Mouse (Mus musculus) MEL-GATA-1-ER (cell line): ENCODE measurements around the gene Dnajb4.
"Not testable (repeated sequence)": the region's sequence is repeated elsewhere in the genome, so short reads cannot be mapped to it uniquely, and the experiment has no call there.

ENCODE experiments used
- DNase-seq: peaks from one replicate; pipeline ENCODE4 v3.0.0-alpha.2; 2012; ENCODE audit warnings: low read depth; ENCODE audit errors: extremely low read depth

Dnajb4 gene

DNA sequence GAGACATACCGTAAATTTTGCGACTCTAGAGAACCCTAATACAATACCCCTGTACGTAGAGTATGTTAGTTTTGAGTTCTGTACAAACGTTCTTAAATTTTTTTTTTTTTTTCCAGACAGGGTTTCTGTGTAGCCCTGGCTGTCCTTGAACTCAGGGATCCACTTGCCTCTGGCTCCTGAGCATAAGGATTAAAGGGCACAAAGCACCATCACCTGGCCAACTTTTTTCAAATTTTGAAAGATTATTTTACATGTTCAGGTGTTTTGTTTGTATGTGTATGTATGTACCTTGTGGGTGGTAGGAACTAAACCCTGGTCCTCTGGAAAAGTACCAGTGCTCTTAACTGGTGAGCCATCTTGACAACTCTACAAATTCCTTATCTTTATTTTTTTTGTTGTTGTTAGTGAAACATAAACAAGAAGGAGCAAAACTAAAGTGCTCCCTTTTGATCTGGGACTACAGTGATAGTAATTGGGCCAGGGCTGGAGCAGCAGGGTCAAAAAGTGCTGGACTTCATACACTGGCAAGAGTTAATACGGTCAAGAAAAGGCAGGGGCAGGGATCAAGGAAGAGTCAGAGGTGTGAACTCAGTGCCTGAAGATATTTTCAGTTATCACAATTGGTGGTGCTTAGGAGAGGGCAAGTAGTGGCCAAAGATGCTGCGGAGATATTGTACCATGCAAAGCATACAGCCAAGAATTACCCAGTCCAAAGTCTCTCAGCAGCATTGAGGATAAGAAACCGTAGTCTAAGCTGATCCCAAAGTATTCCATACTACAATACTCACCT lies 1.8 kb downstream of the Dnajb4 start:
- no peak for DNase-seq

DNA sequence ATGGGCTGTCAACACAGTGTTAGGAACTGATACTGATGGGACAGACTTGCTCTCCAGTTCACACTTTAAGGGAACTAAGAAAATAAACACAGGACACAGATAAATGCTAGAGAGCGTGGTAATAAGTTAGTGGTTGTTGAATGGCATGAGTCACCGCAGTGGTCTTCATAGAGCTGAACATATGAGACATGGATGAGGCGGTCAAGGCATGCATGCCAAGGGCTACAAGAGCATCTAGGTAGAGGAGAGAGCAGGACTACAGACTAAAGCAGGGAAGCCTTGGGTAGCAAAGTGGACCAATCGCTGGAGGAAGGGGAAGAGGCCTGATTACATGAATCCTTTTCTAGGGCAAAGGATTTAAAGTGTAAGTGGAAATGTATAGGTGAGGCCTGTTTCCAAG lies 2.9 kb downstream of the Dnajb4 start:
- DNase-seq: no peak

DNA sequence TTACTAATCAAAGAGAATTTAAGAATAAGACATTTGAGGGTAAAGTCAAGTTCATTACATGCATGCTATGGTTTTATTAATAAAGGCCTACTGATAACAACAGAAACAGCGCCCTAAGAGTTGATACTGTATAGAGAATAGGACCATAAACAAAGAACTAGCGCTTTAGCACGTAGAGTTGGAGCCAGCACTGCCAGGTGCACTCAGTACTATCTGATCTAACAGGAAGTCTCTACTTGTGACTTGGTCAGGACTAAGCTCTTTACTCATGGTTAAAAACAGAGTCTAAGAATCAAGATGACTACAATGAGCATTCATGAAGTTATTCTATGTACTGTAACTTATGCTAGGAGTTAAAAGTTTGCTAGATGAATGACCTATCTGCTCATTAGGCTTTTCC lies 5.5 kb downstream of the Dnajb4 start:
- DNase-seq: no peak

DNA sequence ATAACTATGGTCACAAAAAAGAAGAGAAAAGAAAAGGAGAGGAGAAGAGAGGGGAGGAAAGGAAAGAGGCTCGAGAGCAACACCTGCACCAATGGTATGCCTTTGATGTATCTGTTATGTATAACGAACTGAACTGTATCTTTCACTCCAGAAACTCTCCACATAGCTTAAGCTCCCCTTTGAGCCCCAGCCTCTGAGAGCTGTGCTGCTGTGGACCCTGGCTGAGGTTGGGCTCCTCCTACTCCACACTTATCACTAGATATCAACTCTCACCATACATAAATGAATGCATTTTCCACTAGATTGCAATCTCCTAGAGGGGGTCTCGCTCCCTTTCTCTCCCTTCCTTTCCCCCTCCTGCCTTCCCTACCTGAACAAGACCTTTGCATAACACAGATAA lies 6.1 kb downstream of the Dnajb4 start:
- DNase-seq: no peak

DNA sequence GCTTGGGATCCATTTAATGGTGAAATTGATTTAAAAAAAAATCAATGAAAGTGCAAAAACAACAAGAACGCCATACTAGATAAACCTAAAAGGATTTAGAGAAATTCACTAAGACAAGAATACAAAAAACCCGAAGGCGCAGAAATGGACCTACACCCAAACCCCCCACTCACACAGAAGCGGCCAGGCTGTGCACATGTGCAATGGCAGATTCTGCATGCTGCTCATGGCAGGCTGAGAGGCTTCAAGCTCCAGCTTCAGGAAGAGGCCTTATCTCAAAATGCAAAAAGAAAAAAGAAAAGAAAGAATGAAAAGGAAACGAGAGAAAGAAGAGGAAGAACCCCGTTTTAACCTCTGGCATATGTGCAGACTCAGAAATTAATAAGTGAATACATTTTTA lies 6.7 kb downstream of the Dnajb4 start:
- DNase-seq: no peak

DNA sequence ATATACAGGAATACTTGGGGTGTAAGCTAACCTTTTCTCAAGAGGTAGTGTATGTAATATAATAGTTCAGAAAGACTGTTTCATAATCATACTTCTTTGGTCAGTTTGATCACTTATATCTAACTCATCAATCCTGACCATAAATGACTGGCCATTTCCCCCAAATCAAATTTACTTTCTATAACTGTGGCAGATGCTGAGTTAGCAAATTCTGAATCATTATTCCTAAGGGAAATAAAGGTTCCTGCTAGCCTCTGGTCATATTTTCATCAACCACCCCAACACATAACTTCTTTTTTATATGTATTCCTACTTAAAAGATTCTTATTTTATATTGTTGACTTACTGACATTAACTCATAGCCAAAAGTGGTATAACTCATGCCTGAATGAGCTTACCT lies 7.2 kb downstream of the Dnajb4 start:
- DNase-seq: no peak

DNA sequence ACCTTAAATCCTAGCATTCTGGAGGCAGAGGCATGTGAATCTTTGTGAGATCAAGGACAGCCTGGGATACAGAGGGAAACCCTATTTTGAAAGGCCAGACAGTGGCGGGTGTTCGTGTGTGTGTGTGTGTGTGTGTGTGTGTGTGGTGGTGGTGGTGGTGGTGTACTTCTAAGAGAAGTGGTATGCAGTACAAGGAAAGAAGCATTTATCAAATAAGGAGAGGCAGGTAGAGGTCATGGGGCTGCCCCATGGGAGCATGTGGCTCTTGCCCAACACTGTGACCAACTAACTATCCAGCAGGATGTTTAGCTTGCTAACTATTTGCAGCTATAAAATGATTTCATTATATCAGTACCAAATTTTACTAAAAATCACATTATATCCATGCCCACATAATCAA lies 8.5 kb downstream of the Dnajb4 start:
- no peak for DNase-seq

DNA sequence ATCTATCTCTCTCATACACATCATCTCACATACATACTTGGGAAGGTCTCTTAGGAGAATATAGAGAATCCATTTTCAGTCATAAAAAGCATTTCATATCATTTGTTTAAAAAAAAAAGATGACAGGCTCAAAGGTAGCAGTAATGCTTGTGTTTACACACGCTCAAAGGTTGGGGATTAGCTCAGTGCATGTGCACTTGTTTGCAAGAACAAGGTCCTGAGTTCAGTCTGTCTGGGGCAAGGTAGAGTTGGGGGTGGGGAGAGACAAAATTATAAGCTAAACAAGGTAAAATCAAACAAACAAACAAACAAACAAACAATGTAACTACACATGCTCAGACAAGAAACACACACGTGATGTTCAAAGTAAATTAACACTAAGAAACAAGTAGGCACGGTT lies 8.9 kb downstream of the Dnajb4 start:
- DNase-seq: no peak

DNA sequence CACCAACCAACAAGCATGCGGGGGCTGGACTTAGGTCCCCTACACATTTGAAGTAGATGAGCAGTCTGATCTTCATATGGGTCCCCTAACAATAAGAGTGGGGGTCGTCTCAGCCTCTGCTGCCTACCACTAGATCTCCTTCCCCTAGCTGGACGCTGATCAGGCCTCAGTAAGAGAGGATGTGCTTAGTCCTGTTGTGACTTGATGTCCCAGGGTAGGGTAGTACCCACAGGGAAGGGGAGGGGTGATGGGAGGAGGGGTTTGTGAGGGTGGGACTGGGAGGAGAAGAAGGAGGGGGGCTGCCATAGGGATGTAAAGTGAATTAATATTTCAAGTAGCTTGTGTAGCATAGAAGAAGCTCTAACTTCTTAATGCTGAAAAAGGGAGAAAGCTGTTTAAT lies 11.0 kb downstream of the Dnajb4 start:
- DNase-seq: no peak

DNA sequence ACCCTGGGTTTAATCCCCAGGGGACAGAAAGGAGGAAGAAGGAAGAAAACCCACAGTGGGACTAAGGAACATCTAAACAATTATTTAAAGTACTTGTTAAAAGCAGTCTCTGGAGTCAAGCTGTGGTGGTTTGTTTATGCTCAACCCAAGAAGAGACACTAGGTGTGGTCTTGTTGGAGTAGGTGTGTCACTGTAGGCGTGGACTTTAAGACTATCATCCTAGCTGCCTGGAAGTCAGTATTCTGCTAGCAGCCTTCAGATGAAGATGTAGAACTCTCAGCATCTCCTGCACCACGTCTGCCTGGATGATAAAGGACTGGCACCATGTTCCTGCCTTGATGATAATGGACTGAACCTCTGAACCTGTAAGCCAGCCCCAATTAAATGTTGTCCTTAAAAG lies 12.9 kb downstream of the Dnajb4 start:
- DNase-seq: not testable (repeated sequence)

DNA sequence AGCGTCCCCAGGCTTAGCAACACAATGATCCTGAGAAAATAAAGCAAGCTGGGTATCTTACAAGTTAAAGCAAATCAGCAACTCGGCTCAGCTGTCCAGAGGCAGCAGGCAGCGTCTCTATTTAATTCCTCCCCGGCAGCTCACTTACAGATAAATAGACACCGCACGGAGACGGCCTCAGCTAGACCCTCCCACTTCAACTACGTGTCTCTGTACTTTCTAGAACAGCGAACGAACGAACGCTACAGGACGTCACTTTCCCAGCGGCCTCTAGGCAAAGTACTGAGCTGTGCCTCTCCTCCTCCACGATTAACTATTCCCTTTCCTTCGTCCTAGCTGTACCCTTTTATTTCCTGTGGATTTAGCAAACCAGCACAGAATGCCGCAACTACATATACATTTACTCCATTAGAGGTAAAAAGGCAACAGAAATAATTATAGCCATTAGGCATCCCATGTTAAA lies 16.4 kb downstream of the Dnajb4 start:
- DNase-seq: peak; percentile 99

DNA sequence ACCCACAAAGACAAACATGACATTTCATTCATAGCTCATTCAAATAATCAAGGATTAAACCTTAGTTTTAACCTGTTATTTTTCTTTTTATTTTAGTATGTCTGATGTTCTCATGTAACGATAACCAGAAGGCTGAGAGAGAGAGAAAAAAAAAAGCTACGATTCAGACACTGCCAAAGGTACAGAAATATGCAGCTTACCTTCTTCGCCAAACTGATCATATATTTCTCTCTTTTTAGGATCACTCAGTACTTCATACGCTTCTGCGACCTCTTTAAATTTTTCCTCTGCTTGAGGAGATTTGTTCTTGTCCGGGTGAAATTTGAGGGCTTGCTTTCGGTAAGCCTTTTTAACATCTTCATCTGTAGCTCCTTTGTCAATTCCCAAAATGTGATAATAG lies 16.9 kb downstream of the Dnajb4 start:
- DNase-seq: no peak

DNA sequence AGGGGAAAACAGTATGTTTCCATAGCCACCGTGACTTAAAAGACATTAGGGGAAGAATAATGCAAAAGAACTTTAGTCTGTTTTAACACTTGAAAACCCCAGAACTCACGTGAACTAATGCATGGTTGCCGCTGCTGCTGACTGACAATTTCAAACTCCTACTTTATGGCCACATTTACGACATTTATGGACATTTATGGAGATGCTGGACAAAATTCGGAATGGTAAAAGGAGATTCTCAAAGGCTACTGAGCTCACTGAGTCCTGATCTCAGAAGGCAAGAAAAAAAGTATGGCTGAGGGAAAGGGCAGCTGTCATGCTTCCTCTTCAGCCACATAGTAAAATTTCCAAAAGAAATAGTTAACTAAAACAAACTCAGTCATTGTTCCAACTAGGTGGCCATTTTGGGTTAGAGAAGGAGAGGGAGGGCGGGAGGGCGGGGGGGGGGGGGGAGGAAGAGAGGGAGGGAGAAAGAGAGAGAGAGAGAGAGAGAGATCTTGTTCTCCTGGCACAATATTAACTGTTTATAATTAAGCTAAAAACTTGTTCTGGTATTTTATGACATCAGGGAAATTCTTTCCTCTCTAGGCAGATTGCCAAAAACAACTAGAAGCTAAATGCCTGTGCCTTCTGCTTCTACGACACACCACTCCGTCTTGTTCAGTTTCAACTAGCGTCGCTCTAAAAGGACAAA lies 17.7 kb downstream of the Dnajb4 start:
- DNase-seq: peak; percentile 74

DNA sequence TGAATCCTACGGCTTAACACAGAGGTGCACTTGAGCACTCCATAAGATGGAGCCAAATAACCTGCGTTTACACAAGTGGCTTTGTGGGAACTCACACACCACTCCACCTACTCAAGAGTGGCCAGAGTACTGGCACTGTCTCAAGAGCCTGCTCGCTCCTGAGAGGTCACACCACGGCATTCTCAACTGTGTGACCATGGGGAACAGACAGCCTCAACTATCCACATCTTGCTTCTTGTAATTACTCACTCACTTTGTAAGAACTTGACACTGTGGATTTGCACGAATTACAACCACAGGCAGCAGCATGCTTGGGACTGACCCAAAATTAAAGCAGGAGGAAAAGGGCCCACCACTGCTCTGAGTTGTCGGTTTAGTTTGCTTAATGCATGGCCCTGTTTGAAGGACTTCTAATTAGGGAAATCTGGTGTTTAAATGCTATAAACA lies 18.3 kb downstream of the Dnajb4 start:
- peak; percentile 77 for DNase-seq

DNA sequence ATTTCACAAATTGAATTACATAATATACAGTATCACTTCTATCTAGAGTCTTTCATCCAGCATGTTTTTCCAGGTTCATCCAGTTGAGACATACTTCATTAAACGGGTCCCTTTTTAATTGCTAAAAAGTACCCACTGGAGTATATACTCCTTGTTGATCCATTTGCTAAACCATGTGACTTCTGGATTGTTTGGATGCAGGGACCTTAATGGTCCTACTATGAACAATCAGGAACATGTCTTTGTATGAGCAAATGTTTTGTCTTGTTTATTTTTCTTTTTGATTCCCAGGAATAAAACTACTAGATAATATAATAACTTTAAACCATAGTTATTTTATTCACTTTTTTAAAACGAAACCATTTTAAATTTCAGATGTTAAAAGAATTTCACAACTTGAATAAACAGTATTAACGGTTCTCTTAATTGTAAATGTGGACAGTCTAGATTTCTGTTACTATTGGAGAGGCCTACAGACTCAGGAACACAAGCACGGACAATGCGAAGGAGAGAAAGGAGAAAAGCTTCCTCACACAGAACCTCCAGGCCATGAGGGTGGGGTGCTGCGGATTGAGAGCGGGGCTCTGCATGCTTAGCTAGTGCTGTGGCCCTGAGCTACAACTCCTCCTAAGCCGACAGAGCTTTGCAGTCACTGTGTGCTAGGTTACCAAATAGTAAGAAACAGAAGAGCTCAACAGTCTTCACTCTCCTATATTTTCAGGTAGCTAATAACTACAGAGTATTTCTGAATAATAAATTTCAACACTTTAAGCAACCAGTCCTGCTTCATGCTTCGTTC lies 19.2 kb downstream of the Dnajb4 start:
- peak; percentile 66 for DNase-seq

DNA sequence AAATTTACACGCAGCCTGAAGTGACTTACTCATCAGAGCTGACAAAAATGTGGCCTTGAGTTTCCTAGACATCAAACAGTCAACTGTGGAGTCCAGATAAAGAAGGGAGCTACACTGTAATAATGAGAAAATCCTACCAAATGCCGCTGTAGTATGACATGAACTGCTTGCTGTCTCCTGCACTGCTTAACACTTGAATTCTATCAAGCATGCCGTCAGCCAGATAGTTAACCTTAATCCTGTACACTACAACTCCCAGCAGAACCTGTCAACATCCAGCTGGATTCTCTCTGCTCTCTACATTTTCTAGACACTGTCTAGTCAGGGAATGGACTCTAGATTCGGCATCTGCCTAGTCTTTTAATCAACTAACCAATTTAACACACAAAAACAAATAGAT lies 20.8 kb downstream of the Dnajb4 start:
- peak; percentile 51 for DNase-seq

DNA sequence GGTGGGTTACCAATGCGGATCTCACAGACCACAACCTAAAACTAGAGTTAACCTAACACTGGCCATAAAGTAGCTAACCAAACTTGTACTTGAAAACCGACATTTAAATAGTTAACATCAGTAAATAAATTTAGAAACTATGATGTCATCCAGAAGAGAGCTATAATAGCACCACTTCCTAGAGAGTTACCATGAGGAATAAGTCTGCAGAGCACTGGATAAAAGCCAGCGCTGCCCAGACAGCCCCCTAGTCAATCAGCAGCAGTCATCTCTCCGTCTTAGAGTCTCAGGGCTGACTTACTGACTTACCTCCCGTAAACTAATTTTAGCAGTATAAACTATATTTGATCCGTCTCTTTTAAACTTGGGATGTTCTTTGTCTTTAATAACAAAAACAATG lies 24.0 kb downstream of the Dnajb4 start:
- no peak for DNase-seq

DNA sequence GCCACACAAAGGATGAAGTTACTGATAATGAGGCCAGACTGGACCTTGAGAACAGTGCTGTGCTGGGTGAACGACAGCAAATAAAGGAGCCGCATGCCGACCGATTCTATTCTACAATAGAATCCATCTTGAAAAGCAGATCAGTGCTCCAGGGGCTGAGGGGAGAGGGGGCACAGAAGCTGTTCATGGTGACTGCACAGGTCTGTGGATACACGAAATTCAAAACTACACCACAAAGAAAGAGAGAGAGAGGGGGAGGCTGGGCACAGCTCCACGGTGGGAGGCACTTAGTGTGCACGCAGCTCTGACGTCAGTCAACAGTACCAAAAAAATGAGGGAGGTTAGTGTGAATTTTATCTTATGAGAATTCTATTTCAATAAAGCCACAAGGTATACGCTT lies 26.6 kb downstream of the Dnajb4 start:
- DNase-seq: no peak

DNA sequence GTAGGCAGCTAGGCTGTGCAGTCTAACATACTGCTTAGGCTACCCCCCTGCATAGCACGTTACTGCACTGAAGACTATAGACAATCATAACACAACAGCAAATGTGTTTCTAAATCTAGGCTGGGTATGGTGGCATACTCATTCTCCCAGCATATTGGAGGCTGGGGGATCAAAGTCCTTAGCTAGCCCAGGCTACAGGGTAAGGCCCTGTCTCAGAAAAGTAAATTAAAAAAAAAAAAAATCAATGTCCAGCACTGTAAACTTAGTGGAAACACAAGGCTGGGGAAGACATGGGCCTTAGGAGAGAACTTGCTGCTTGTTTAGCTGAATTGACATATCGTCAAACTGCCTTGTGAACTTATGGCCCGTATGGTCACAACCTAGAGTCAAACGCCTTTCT lies 29.5 kb downstream of the Dnajb4 start:
- DNase-seq: no peak

DNA sequence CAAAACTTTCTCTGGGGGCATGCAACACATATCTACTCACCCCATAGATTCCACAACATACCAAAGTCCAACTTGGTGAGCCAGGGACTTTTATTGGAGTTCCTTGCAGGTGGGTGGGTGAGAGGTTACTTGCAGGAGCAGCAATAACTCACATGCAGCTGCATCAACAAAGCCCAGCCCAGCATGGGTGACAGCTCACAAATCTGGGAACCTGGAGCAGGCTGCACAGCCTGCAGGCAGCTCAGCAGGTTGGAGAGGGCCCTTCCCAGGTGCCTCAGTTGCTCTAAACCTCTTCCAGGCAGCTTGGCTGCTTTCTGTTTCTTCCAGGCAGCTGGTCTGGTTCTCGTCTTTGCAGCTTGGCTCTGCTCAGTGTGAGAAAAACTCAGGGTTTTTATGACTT lies 30.8 kb downstream of the Dnajb4 start:
- no peak for DNase-seq

DNA sequence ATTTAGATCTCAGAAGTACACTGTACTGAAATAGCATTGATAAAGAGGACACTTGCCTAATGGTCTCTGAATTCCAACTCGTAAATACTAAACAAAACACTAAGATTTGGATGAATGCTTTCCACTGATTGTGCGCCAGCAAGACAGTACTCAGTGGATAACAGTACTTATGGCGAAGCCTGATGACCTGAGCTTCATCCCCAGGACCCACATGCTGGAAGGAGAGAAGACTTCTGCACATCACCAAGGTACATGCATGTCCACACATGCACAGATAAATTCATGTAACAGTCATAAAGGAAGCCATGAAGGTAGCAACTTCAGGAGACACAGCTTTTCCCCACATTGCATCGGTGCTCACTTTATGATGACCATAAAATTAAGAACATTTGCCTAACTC lies 31.3 kb downstream of the Dnajb4 start:
- no peak for DNase-seq

DNA sequence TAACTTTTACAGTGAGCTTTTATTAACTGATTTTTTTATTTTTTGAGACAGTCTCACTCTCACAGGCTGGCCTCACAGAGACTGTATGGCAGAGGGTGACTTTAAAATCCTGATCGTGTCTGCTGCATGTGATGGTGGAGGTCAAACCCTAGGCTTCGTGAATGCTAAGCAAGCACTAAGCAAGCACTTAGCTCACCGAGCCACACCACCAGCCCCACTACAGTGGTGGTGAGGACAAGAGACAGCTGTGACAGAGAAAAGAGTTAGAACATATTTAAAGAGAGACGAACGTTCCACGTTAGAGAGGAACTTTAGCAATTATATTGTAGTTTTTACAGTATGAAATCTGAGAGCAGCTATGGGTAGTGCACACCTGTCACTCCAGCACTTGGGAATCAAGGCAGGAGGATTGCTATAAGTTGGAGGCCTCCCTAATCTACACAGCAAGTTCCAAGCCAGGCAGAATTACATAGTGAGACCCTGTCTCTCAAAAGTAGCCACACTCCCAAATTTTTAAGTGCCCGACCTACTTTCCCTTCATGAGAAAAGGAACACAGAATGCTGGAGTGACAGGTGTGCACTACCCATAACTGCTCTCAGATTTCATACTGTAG lies 37.7 kb downstream of the Dnajb4 start:
- no peak for DNase-seq
